Mouse (Mus musculus) limb, embryonic 15.5 days (tissue): Measurements from ENCODE around the gene Acot12. TPM values are rescaled to one million over a fixed set of nuclear protein-coding genes. Genes with fewer than 3 reads are reported as not detected.
"Not testable (repeated sequence)": the region's sequence is repeated elsewhere in the genome, so short reads cannot be mapped to it uniquely, and the experiment has no call there.

Experiments
- ATAC-seq: fragments of 200-750 bp; cut with Nextera tagmentation; 2 replicates; pipeline ENCODE4 v1.8.0; 2017; ENCODE audit warnings: low read depth, moderate TSS enrichment; ENCODE audit not compliant: insufficient number of reproducible peaks, low FRiP score, low TSS enrichment
- H3K27ac ChIP-seq: fragments of 300-500 bp; sonication (generic); 2 replicates; pipeline ENCODE4 v1.5.1; 2015; ENCODE audit warnings: moderate library complexity, mild to moderate bottlenecking, inconsistent platforms
- H3K27me3 ChIP-seq: fragments of 300-500 bp; sonication (generic); 2 replicates; pipeline ENCODE4 v1.6.1; 2015; ENCODE audit warnings: inconsistent platforms
- H3K36me3 ChIP-seq: fragments of 300-500 bp; sonication (generic); 2 replicates; pipeline ENCODE4 v1.6.1; 2015; ENCODE audit warnings: inconsistent platforms
- H3K4me1 ChIP-seq: fragments of 300-500 bp; sonication (generic); 2 replicates; pipeline ENCODE4 v1.6.1; 2015; ENCODE audit warnings: inconsistent platforms
- H3K4me2 ChIP-seq: fragments of 300-500 bp; sonication (generic); 2 replicates; pipeline ENCODE4 v1.6.1; 2015; ENCODE audit warnings: mild to moderate bottlenecking, inconsistent platforms
- H3K4me3 ChIP-seq: fragments of 300-500 bp; sonication (generic); 2 replicates; pipeline ENCODE4 v1.5.1; 2015; ENCODE audit warnings: mild to moderate bottlenecking, inconsistent platforms
- H3K9ac ChIP-seq: fragments of 300-500 bp; sonication (generic); 2 replicates; pipeline ENCODE4 v1.6.1; 2015; ENCODE audit warnings: inconsistent platforms
- H3K9me3 ChIP-seq: fragments of 300-500 bp; sonication (generic); 2 replicates; pipeline ENCODE4 v1.6.1; 2016; ENCODE audit warnings: inconsistent platforms
- WGBS: fragments of 180-500 bp; shearing (Covaris S2); methylation state at CpG from one replicate; pipeline ENCODE4 v1.1.7; 2015; 5-methylcytosine and 5-hydroxymethylcytosine counted together
- polyA plus RNA-seq: library from polyadenylated mRNA; unstranded; fragments of >200 nt; fragmentation: Nextera tagmentation; extraction: Ambion mirVana; gene quantifications from 2 replicates; pipeline ENCODE4 v1.2.1, GENCODE M21; 2015

Gene Acot12
- polyA plus RNA-seq, 1 experiment from 2014 or later, result not detected

GRCm38 (mm10) chr13:91761654-91762445, 20.5 kb downstream of the Acot12 start:
- Histone ChIP-seq H3K9ac (no peak overlapping the region), H3K4me2 (no peak overlapping the region), H3K27me3 (no peaks in the 10 kb centered on the region), H3K9me3 (no peaks in the 10 kb centered on the region), H3K36me3 (no peaks in the 10 kb centered on the region), H3K27ac (no peak overlapping the region), H3K4me3 (no peak overlapping the region), H3K4me1 (no peaks in the 10 kb centered on the region)
- 86% methylated on average over 6 of the region's 6 CpGs for WGBS
- ATAC-seq, result no peak

GRCm38 (mm10) chr13:91763654-91764053, 22.3 kb downstream of the Acot12 start:
- not testable (repeated sequence) for H3K4me3 ChIP-seq, ATAC-seq, H3K4me1 ChIP-seq, H3K4me2 ChIP-seq, H3K27me3 ChIP-seq, H3K36me3 ChIP-seq, H3K9me3 ChIP-seq, H3K27ac ChIP-seq, H3K9ac ChIP-seq
- WGBS, result 90% methylated on average over 3 of the region's 3 CpGs

GRCm38 (mm10) chr13:91765627-91766026, 24.3 kb downstream of the Acot12 start:
- Histone ChIP-seq H3K9ac (no peak overlapping the region), H3K4me2 (no peak overlapping the region), H3K27me3 (no peaks in the 10 kb centered on the region), H3K9me3 (no peaks in the 10 kb centered on the region), H3K4me3 (no peak overlapping the region), H3K4me1 (no peaks in the 10 kb centered on the region), H3K27ac (no peak overlapping the region), H3K36me3 (no peaks in the 10 kb centered on the region)
- WGBS, result 94% methylated on average over 4 of the region's 4 CpGs
- ATAC-seq, result no peak

GRCm38 (mm10) chr13:91768683-91769651, 27.7 kb downstream of the Acot12 start:
- Histone ChIP-seq H3K27ac (no peak overlapping the region), H3K4me1 (no peaks in the 10 kb centered on the region), H3K36me3 (no peaks in the 10 kb centered on the region), H3K4me3 (no peak overlapping the region), H3K4me2 (no peak overlapping the region), H3K27me3 (no peaks in the 10 kb centered on the region), H3K9ac (no peak overlapping the region), H3K9me3 (no peaks in the 10 kb centered on the region)
- WGBS, result 70% methylated on average over 9 of the region's 9 CpGs
- ATAC-seq, result no peak

- no peaks in the 10 kb centered on the region for H3K27me3 ChIP-seq
- H3K4me3 ChIP-seq, result no peak overlapping the region
- no peak overlapping the region for H3K4me2 ChIP-seq
- no peak for ATAC-seq
- no peaks in the 10 kb centered on the region for H3K36me3 ChIP-seq
- H3K4me1 ChIP-seq, result no peaks in the 10 kb centered on the region
- H3K27ac ChIP-seq, result no peak overlapping the region
- no peak overlapping the region for H3K9ac ChIP-seq
- 95% methylated on average over 5 of the region's 5 CpGs for WGBS
- H3K9me3 ChIP-seq, result no peaks in the 10 kb centered on the region
These were observed 36.8 kb downstream of the Acot12 start for GRCm38 (mm10) chr13:91778092-91778491.

- no peak for ATAC-seq
- no peaks in the 10 kb centered on the region for H3K36me3 ChIP-seq
- H3K9me3 ChIP-seq, result no peaks in the 10 kb centered on the region
- no peaks in the 10 kb centered on the region for H3K4me1 ChIP-seq
- H3K27me3 ChIP-seq, result no peaks in the 10 kb centered on the region
- no peak overlapping the region for H3K9ac ChIP-seq
- H3K27ac ChIP-seq, result no peak overlapping the region
- H3K4me2 ChIP-seq, result no peak overlapping the region
- no peak overlapping the region for H3K4me3 ChIP-seq
These were observed 38.6 kb downstream of the Acot12 start for GRCm38 (mm10) chr13:91779892-91780291.

GRCm38 (mm10) chr13:91792035-91792434, 50.7 kb downstream of the Acot12 start:
- 25% methylated on average over 1 of the region's 1 CpGs for WGBS
- no peak for ATAC-seq
- no peak overlapping the region for H3K9ac ChIP-seq

GRCm38 (mm10) chr13:91794926-91795436, 53.7 kb downstream of the Acot12 start:
- 0 out of 2 replicates have a peak, but pooled peaks cover 3% of the 10 kb centered on the region for H3K4me1 ChIP-seq
- ATAC-seq, result no peak
- no peak overlapping the region for H3K9ac ChIP-seq
- no peaks in the 10 kb centered on the region for H3K27me3 ChIP-seq
- 93% methylated on average over 13 of the region's 13 CpGs for WGBS
- no peak overlapping the region for H3K27ac ChIP-seq
- H3K36me3 ChIP-seq, result peaks cover 51% of the 10 kb centered on the region
- no peaks in the 10 kb centered on the region for H3K9me3 ChIP-seq
- no peak overlapping the region for H3K4me2 ChIP-seq
- H3K4me3 ChIP-seq, result no peak overlapping the region

More at GRCm38 (mm10) chr13:91792035-91792434, 50.7 kb downstream of the Acot12 start:
- H3K27ac ChIP-seq, result no peak overlapping the region
- peaks cover 21% of the 10 kb centered on the region for H3K36me3 ChIP-seq
- no peak overlapping the region for H3K4me3 ChIP-seq
- no peak overlapping the region for H3K4me2 ChIP-seq
- H3K9me3 ChIP-seq, result no peaks in the 10 kb centered on the region
- H3K4me1 ChIP-seq, result 0 out of 2 replicates have a peak, but pooled peaks cover 3% of the 10 kb centered on the region
- H3K27me3 ChIP-seq, result no peaks in the 10 kb centered on the region

- no peaks in the 10 kb centered on the region for H3K9me3 ChIP-seq
- H3K36me3 ChIP-seq, result peaks cover 57% of the 10 kb centered on the region
- no peak overlapping the region for H3K9ac ChIP-seq
- H3K27me3 ChIP-seq, result no peaks in the 10 kb centered on the region
- 93% methylated on average over 10 of the region's 10 CpGs for WGBS
- H3K4me2 ChIP-seq, result no peak overlapping the region
- 0 out of 2 replicates have a peak, but pooled peaks cover 3% of the 10 kb centered on the region for H3K4me1 ChIP-seq
- no peak overlapping the region for H3K27ac ChIP-seq
- no peak overlapping the region for H3K4me3 ChIP-seq
- no peak for ATAC-seq
These were observed 54.3 kb downstream of the Acot12 start for GRCm38 (mm10) chr13:91795593-91795992.

GRCm38 (mm10) chr13:91796003-91796402, 54.7 kb downstream of the Acot12 start:
- H3K27me3 ChIP-seq, result no peaks in the 10 kb centered on the region
- H3K9me3 ChIP-seq, result no peaks in the 10 kb centered on the region
- H3K9ac ChIP-seq, result no peak overlapping the region
- 89% methylated on average over 6 of the region's 6 CpGs for WGBS
- H3K4me2 ChIP-seq, result no peak overlapping the region
- peaks cover 61% of the 10 kb centered on the region for H3K36me3 ChIP-seq
- no peak overlapping the region for H3K4me3 ChIP-seq
- no peak overlapping the region for H3K27ac ChIP-seq
- ATAC-seq, result no peak
- H3K4me1 ChIP-seq, result 0 out of 2 replicates have a peak, but pooled peaks cover 3% of the 10 kb centered on the region

GRCm38 (mm10) chr13:91796916-91797315, 55.6 kb downstream of the Acot12 start:
- H3K9ac ChIP-seq, result no peak overlapping the region

More at GRCm38 (mm10) chr13:91796916-91797315, 55.6 kb downstream of the Acot12 start:
- ATAC-seq, result no peak
- no peaks in the 10 kb centered on the region for H3K9me3 ChIP-seq
- no peak overlapping the region for H3K4me2 ChIP-seq
- H3K27me3 ChIP-seq, result no peaks in the 10 kb centered on the region
- H3K4me1 ChIP-seq, result 0 out of 2 replicates have a peak, but pooled peaks cover 3% of the 10 kb centered on the region
- H3K36me3 ChIP-seq, result peaks cover 70% of the 10 kb centered on the region
- no peak overlapping the region for H3K27ac ChIP-seq
- no peak overlapping the region for H3K4me3 ChIP-seq
- 92% methylated on average over 6 of the region's 6 CpGs for WGBS
